Mouse (Mus musculus): ENCODE measurements at regions not wholly inside any gene's neighbourhood (a gene's known extent, or its start where the extent isn't known, plus 50 kb on each side); places are given as distances from the start of the nearest gene placed in this dataset.
A peak's percentile ranks its signal among the peaks of the same experiment; 100 is the strongest.

GRCm38 (mm10) chr4:22997198-22997985, 509.2 kb upstream of the Pou3f2 start:
- DNase-seq = no peak

GRCm38 (mm10) chr4:22986763-22987468, 498.8 kb upstream of the Pou3f2 start:
- no peak for DNase-seq

GRCm38 (mm10) chr4:22973585-22974116, 485.5 kb upstream of the Pou3f2 start:
- no peak for DNase-seq

- no peak for DNase-seq
Observed at GRCm38 (mm10) chr4:22972784-22973584, 484.8 kb upstream of the Pou3f2 start.

GRCm38 (mm10) chr4:22971127-22971526, 483.0 kb upstream of the Pou3f2 start:
- DNase-seq = no peak

GRCm38 (mm10) chr4:22970495-22970894, 482.3 kb upstream of the Pou3f2 start:
- DNase-seq = no peak

GRCm38 (mm10) chr4:22949422-22949821, 461.3 kb upstream of the Pou3f2 start:
- DNase-seq = no peak

- DNase-seq = no peak
Observed at GRCm38 (mm10) chr4:22948880-22949279, 460.7 kb upstream of the Pou3f2 start.

- DNase-seq = no peak
Observed at GRCm38 (mm10) chr4:22946788-22947406, 458.7 kb upstream of the Pou3f2 start.

- DNase-seq = no peak
Observed at GRCm38 (mm10) chr4:22938302-22938701, 450.1 kb upstream of the Pou3f2 start.

- no peak for DNase-seq
Observed at GRCm38 (mm10) chr4:22924181-22924580, 436.0 kb upstream of the Pou3f2 start.

- no peak for DNase-seq
Observed at GRCm38 (mm10) chr4:22914886-22915285, 426.7 kb upstream of the Pou3f2 start.

GRCm38 (mm10) chr4:22892694-22893046, 404.5 kb upstream of the Pou3f2 start:
- DNase-seq = no peak

- no peak for DNase-seq
Observed at GRCm38 (mm10) chr4:22891974-22892693, 404.0 kb upstream of the Pou3f2 start.

GRCm38 (mm10) chr4:22880692-22881091, 392.5 kb upstream of the Pou3f2 start:
- no peak for DNase-seq

GRCm38 (mm10) chr4:22875392-22875791, 387.2 kb upstream of the Pou3f2 start:
- DNase-seq = no peak

- no peak for DNase-seq
Observed at GRCm38 (mm10) chr4:22836124-22836445, 347.9 kb upstream of the Pou3f2 start.

GRCm38 (mm10) chr4:22835381-22836123, 347.4 kb upstream of the Pou3f2 start:
- DNase-seq = peak; percentile 5

- DNase-seq = no peak
Observed at GRCm38 (mm10) chr4:22833851-22834440, 345.8 kb upstream of the Pou3f2 start.

GRCm38 (mm10) chr4:22803665-22804064, 315.5 kb upstream of the Pou3f2 start:
- no peak for DNase-seq

- no peak for DNase-seq
Observed at GRCm38 (mm10) chr4:22792826-22793225, 304.7 kb upstream of the Pou3f2 start.
